Mouse (Mus musculus): ENCODE measurements around the gene Lama2.

- TF ChIP-seq POLR2A (IDR thresholded peaks at IDR 0.05; ENCODE audit: borderline replicate concordance, extremely low read depth, insufficient read depth, insufficient read length, poor library complexity, severe bottlenecking) (no peak), CTCF (IDR thresholded peaks at IDR 0.05; ENCODE audit: borderline replicate concordance, extremely low read depth, insufficient read depth, insufficient read length) (no peak)
Measured at GRCm38 (mm10) chr10:27234755-27235154, 384.8 kb downstream of the Lama2 start.

Measured in brain, embryonic 14.5 days (tissue).